Mouse (Mus musculus): ENCODE results near the gene Zfp345.
A peak's percentile ranks its signal among the peaks of the same experiment; 100 is the strongest.
"Not testable (repeated sequence)": the region's sequence is repeated elsewhere in the genome, so short reads cannot be mapped to it uniquely, and the experiment has no call there.

Gene Zfp345

GRCm38 (mm10) chr2:150484939-150485778 is at the start of gene Zfp345:
Gene Zfp345, minus strand, starts transcription at chr2:150485091.
- DNase-seq (ENCODE audit: low spot score in 2 of 2), result not testable (repeated sequence)

DNA sequence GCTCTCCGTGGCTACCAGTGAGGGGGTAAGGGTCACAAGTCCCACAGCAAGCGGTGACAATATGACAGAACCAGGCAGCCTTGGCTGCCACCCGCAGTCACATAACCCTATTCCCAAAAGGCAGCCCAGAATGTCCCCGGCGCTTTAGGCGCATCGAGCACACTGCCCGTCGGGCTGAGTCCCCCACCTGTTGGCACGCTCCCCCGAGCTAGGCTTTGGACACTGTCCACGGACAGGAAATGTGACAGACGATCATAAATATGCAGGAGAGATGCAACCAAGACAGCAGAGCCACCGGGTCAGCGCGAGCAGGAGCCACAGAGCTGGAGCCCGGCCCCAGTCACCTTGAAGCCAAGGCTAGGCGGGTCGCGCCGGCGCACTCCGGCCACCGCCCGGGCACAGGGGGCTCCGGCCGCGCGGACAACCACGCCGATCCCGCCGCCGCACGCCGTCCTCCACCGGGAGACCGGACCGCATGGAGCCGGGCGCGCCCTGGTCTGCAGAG is 40.9 kb upstream of the Zfp345 start:
- DNase-seq (ENCODE audit: low spot score in 2 of 2), result no peak

GRCm38 (mm10) chr2:150512837-150513236 is 27.9 kb upstream of the Zfp345 start:
- no peak for DNase-seq (ENCODE audit: low spot score in 2 of 2)

- not testable (repeated sequence) for DNase-seq (ENCODE audit: low spot score in 2 of 2)
Observed at GRCm38 (mm10) chr2:150500124-150500973, 15.5 kb upstream of the Zfp345 start.

- DNase-seq (ENCODE audit: low spot score in 2 of 2), result no peak
Observed at GRCm38 (mm10) chr2:150493031-150493430, 8.1 kb upstream of the Zfp345 start.

DNA sequence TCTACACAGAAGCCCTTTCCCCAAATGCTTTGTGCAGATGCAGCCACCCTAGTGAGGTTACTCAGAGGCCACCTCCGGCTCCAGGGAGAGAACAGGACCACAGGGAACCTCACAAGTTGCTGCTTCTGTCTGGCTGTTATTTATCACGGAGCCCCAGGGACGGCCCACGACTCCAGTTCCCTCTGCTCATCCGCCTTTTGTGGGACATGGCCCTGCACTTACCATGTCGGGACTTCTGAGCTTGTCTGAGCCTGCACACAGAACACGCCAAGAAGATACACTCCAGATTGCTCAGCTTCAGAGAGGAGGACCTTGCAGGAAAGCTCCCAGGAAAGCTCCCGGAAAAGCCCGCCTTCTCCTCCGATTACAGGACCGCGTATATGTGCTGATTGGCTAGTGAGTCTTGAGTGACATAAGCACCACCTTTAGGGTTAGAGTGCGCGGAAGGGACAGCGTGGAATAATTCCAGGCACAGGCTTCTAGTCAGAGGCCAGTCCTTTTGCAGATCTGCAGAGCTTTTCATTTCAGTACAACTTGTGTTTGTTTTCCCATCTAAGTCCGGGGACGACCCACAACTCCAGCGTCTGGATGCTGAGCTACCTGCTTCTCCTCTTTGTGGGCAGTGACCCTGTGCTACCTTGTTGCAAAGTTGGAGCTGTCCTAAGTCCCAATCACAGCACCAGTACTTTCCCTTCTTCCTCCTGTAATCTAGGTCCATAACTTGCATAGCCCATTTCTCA is 33.5 kb downstream of the Zfp345 start, which contains the start of gene Zfp442:
Gene Zfp442, minus strand, starts transcription at position 307 of the 740 bp plus-strand sequence.
- peak; percentile 22 to 26 for DNase-seq (ENCODE audit: low spot score in 2 of 2)

GRCm38 (mm10) chr2:150439084-150439483 is 45.8 kb downstream of the Zfp345 start:
- not testable (repeated sequence) for DNase-seq (ENCODE audit: low spot score in 2 of 2)

All from spleen, postnatal 10 days (tissue).